Mouse (Mus musculus): ENCODE data around the gene Rangap1. TPM values are rescaled to one million over a fixed set of nuclear protein-coding genes. Genes with fewer than 3 reads are reported as not detected.

Gene Rangap1
- 94.6 and 95.7 TPM in 2 replicates for polyA plus RNA-seq (2015; fragmentation: Nextera tagmentation; extraction: Ambion mirVana)

DNA sequence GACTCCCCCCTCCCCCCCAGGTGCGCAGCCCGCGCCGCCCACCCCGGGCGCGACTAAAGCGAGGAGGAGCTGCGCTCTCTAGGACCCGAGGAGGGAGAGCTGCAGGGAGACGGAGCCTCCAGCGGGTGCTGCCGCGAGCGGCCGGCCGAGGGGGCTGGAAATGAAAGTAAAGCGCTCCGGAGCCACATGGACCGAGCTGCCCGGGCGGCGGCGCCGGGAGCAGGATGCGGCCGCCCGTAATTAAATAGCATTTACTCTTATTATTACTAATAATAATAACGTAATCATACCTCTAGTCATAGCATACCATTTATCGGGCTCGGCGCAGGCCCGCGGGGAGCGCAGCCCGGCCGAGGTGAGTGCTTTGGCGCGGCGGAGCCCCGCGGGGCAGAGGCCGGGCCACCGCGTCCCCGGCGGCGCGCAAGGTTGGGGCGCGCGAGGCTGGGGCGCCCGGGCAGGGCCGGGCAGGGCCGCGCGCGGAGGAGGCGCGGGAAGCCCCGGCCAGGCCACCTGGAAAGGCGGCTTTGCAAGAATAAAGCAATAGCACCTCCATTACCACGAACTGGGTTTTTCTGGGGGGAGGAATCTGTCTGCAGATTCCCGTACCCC lies at the start of gene Rangap1, which contains the start of gene Zc3h7b:
Gene Rangap1 (minus strand): TSS at position 539 of the 609 bp plus-strand sequence.
Gene Zc3h7b (plus strand): TSS at position 66 of the 609 bp plus-strand sequence.
- under 1% methylated on average over 50 of the region's 65 CpGs for WGBS
- Histone ChIP-seq H3K9ac (ENCODE audit: low read length) (peak within 1 kb of the TSS; percentile 93), H3K27ac (ENCODE audit: low read length) (peak within 1 kb of the TSS; percentile 90), H3K4me1 (replicated peaks; ENCODE audit: control insufficient read depth, insufficient read depth, low read length) (peaks cover 8% of the 10 kb centered on the region), H3K36me3 (ENCODE audit: control insufficient read depth, insufficient read depth, low read length) (no peaks in the 10 kb centered on the region), H3K9me3 (ENCODE audit: control insufficient read depth, low read length) (no peaks in the 10 kb centered on the region), H3K4me2 (ENCODE audit: low read depth, low read length) (peak within 1 kb of the TSS; percentile 71), H3K4me3 (ENCODE audit: low read length) (peak within 1 kb of the TSS; percentile 79), H3K27me3 (ENCODE audit: control insufficient read depth, insufficient read depth, low read depth, low read length) (no peaks in the 10 kb centered on the region)
- peak; percentile 84 for ATAC-seq (ENCODE audit: low read depth)

GRCm38 (mm10) chr15:81792444-81792843 lies 47.1 kb upstream of the Rangap1 start:
- WGBS: 90% methylated on average over 9 of the region's 9 CpGs
- peaks cover 16% of the 10 kb centered on the region for H3K36me3 ChIP-seq (ENCODE audit: control insufficient read depth, insufficient read depth, low read length)
- H3K4me2 ChIP-seq (ENCODE audit: low read depth, low read length): no peak overlapping the region
- ATAC-seq (ENCODE audit: low read depth): no peak
- no peak overlapping the region for H3K9ac ChIP-seq (ENCODE audit: low read length)
- H3K27ac ChIP-seq (ENCODE audit: low read length): no peak overlapping the region
- no peaks in the 10 kb centered on the region for H3K4me1 ChIP-seq (replicated peaks; ENCODE audit: control insufficient read depth, insufficient read depth, low read length)
- no peak overlapping the region for H3K4me3 ChIP-seq (ENCODE audit: low read length)
- no peaks in the 10 kb centered on the region for H3K9me3 ChIP-seq (ENCODE audit: control insufficient read depth, low read length)
- no peaks in the 10 kb centered on the region for H3K27me3 ChIP-seq (ENCODE audit: control insufficient read depth, insufficient read depth, low read depth, low read length)

DNA sequence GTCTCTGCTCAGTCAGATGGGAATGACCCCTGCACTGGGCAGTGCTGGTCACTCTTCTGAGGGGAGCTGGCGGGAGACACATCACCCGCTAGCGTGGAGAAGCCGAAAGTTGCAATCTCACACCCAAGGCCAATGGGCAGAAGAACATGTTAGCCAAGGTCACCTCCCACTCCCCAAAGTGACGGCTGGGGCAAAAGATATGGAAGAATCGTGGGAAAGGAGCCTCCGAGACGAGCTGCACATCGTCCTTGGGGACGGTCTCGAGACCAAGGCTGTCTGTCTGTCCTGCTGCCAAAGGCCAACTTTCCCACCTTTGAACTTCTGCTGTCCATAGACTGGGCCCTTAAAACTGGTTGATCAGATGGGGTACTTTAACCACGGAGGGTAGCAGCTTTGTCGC lies 42.2 kb upstream of the Rangap1 start:
- 90% methylated on average over 13 of the region's 13 CpGs for WGBS
- peaks cover 35% of the 10 kb centered on the region for H3K36me3 ChIP-seq (ENCODE audit: control insufficient read depth, insufficient read depth, low read length)
- ATAC-seq (ENCODE audit: low read depth): no peak
- no peaks in the 10 kb centered on the region for H3K9me3 ChIP-seq (ENCODE audit: control insufficient read depth, low read length)
- H3K27me3 ChIP-seq (ENCODE audit: control insufficient read depth, insufficient read depth, low read depth, low read length): no peaks in the 10 kb centered on the region
- no peak overlapping the region for H3K27ac ChIP-seq (ENCODE audit: low read length)
- H3K4me3 ChIP-seq (ENCODE audit: low read length): no peak overlapping the region
- H3K4me1 ChIP-seq (replicated peaks; ENCODE audit: control insufficient read depth, insufficient read depth, low read length): no peaks in the 10 kb centered on the region
- no peak overlapping the region for H3K4me2 ChIP-seq (ENCODE audit: low read depth, low read length)
- no peak overlapping the region for H3K9ac ChIP-seq (ENCODE audit: low read length)

DNA sequence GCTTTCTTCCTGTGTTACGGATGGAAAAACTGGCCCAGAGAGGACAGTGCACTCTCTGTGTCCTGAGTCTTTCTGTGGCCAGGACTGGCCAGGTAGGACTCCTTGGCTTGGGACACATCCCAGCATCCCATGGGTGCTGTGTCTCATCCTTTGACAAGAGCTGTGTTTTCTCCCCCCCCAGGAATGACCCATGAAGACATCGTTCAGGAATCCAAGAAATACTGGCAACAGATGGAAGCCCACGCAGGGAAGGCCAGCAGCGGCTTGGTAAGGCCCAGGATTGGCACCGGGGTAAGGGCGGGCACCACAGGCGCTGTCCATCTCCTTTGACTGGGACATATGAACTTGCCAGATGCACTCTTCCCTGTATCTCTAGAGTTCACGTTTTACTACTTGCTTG lies 40.4 kb upstream of the Rangap1 start:
- Histone ChIP-seq H3K4me1 (replicated peaks; ENCODE audit: control insufficient read depth, insufficient read depth, low read length) (no peaks in the 10 kb centered on the region), H3K4me3 (ENCODE audit: low read length) (no peak overlapping the region), H3K4me2 (ENCODE audit: low read depth, low read length) (no peak overlapping the region), H3K36me3 (ENCODE audit: control insufficient read depth, insufficient read depth, low read length) (peaks cover 42% of the 10 kb centered on the region), H3K9me3 (ENCODE audit: control insufficient read depth, low read length) (no peaks in the 10 kb centered on the region), H3K27ac (ENCODE audit: low read length) (no peak overlapping the region), H3K27me3 (ENCODE audit: control insufficient read depth, insufficient read depth, low read depth, low read length) (no peaks in the 10 kb centered on the region), H3K9ac (ENCODE audit: low read length) (no peak overlapping the region)
- no peak for ATAC-seq (ENCODE audit: low read depth)
- WGBS: 93% methylated on average over 8 of the region's 8 CpGs

GRCm38 (mm10) chr15:81784762-81785161 lies 39.4 kb upstream of the Rangap1 start:
- no peak overlapping the region for H3K9ac ChIP-seq (ENCODE audit: low read length)
- no peak overlapping the region for H3K4me3 ChIP-seq (ENCODE audit: low read length)
- no peak overlapping the region for H3K4me2 ChIP-seq (ENCODE audit: low read depth, low read length)
- 63% methylated on average over 5 of the region's 5 CpGs for WGBS
- peak; percentile 12; the same call in 1 of the 2 replicates for ATAC-seq (ENCODE audit: low read depth)
- no peak overlapping the region for H3K27ac ChIP-seq (ENCODE audit: low read length)
- H3K9me3 ChIP-seq (ENCODE audit: control insufficient read depth, low read length): no peaks in the 10 kb centered on the region
- H3K27me3 ChIP-seq (ENCODE audit: control insufficient read depth, insufficient read depth, low read depth, low read length): no peaks in the 10 kb centered on the region
- peaks cover 47% of the 10 kb centered on the region for H3K36me3 ChIP-seq (ENCODE audit: control insufficient read depth, insufficient read depth, low read length)
- H3K4me1 ChIP-seq (replicated peaks; ENCODE audit: control insufficient read depth, insufficient read depth, low read length): no peaks in the 10 kb centered on the region

DNA sequence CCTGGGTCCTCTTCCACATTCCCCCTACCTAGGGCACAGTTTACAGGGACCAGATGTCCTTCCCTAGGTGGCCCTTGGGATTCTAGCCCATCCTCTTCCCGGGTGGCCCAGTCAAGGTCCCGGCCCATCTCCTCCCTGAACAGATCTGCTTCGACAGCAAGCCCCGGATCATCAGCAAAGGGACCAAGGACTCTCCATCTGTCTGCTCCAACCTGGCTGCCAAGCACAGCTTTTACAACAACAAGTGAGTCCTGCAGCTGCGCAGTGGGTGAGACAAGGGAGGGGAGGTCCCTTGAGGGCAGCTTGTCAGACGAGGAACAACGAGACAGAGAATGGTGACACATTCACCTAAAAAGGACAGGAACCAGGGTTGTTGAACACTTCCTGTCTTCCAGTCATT lies 36.5 kb upstream of the Rangap1 start:
- Histone ChIP-seq H3K27me3 (ENCODE audit: control insufficient read depth, insufficient read depth, low read depth, low read length) (no peaks in the 10 kb centered on the region), H3K27ac (ENCODE audit: low read length) (no peak overlapping the region), H3K9me3 (ENCODE audit: control insufficient read depth, low read length) (no peaks in the 10 kb centered on the region), H3K9ac (ENCODE audit: low read length) (no peak overlapping the region), H3K4me2 (ENCODE audit: low read depth, low read length) (no peak overlapping the region), H3K4me3 (ENCODE audit: low read length) (no peak overlapping the region), H3K4me1 (replicated peaks; ENCODE audit: control insufficient read depth, insufficient read depth, low read length) (no peaks in the 10 kb centered on the region), H3K36me3 (ENCODE audit: control insufficient read depth, insufficient read depth, low read length) (peaks cover 66% of the 10 kb centered on the region)
- no peak for ATAC-seq (ENCODE audit: low read depth)
- 74% methylated on average over 7 of the region's 7 CpGs for WGBS

- H3K36me3 ChIP-seq (ENCODE audit: control insufficient read depth, insufficient read depth, low read length): peaks cover 62% of the 10 kb centered on the region
These were observed 31.5 kb upstream of the Rangap1 start for GRCm38 (mm10) chr15:81776631-81777422.

DNA sequence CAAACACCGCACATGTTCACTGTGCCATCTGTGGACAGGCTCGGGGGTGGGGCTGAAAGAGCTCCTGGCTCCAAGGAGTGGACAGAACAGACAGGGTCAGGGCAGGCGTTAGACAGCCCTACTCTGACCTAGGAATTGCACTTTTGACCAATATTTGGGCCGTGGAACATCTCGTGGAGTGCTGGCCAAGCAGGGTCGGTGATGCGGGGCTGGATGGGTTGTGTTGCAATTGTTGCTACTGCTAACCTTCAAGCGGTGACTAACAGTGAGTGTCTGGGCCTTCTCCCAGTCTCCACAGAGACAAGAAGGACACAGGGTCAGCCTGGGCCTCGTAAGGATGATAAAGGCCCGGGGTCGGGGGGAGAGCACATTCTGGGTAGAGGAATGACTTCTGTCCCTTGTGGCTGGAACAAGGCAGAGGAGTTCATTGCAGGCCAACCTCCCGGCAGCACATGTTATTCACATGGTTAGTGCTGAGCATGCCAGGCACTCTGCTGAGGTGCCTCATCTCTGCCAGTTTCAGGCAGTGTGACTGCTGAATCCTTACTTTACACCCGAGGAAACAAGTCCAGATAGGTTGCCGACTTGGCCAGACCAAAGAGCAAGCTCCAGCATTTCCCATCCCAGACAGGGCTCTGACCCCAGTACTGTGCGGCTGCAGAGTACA lies 29.3 kb upstream of the Rangap1 start:
- no peaks in the 10 kb centered on the region for H3K27me3 ChIP-seq (ENCODE audit: control insufficient read depth, insufficient read depth, low read depth, low read length)
- WGBS: 83% methylated on average over 15 of the region's 15 CpGs
- H3K9me3 ChIP-seq (ENCODE audit: control insufficient read depth, low read length): no peaks in the 10 kb centered on the region
- H3K36me3 ChIP-seq (ENCODE audit: control insufficient read depth, insufficient read depth, low read length): peaks cover 55% of the 10 kb centered on the region
- H3K9ac ChIP-seq (ENCODE audit: low read length): no peak overlapping the region
- H3K4me1 ChIP-seq (replicated peaks; ENCODE audit: control insufficient read depth, insufficient read depth, low read length): no peaks in the 10 kb centered on the region
- no peak for ATAC-seq (ENCODE audit: low read depth)
- H3K4me3 ChIP-seq (ENCODE audit: low read length): no peak overlapping the region
- H3K27ac ChIP-seq (ENCODE audit: low read length): no peak overlapping the region
- no peak overlapping the region for H3K4me2 ChIP-seq (ENCODE audit: low read depth, low read length)

More at GRCm38 (mm10) chr15:81776631-81777422, 31.5 kb upstream of the Rangap1 start:
- Histone ChIP-seq H3K27me3 (ENCODE audit: control insufficient read depth, insufficient read depth, low read depth, low read length) (no peaks in the 10 kb centered on the region), H3K27ac (ENCODE audit: low read length) (no peak overlapping the region), H3K4me2 (ENCODE audit: low read depth, low read length) (no peak overlapping the region), H3K4me3 (ENCODE audit: low read length) (no peak overlapping the region), H3K9me3 (ENCODE audit: control insufficient read depth, low read length) (no peaks in the 10 kb centered on the region), H3K9ac (ENCODE audit: low read length) (no peak overlapping the region), H3K4me1 (replicated peaks; ENCODE audit: control insufficient read depth, insufficient read depth, low read length) (no peaks in the 10 kb centered on the region)
- ATAC-seq (ENCODE audit: low read depth): no peak
- WGBS: 80% methylated on average over 11 of the region's 11 CpGs

All from lung, embryonic 16.5 days (tissue).